Mouse (Mus musculus) spleen, adult 2 months (tissue): ENCODE results near the gene Asphd2.
"Not testable (repeated sequence)": the region's sequence is repeated elsewhere in the genome, so short reads cannot be mapped to it uniquely, and the experiment has no call there.

Experiments used
- CTCF ChIP-seq: fragments of 200-500 bp; IDR thresholded peaks from 2 replicates; pipeline ENCODE4 v1.5.1; 2011; ENCODE audit warnings: mild to moderate bottlenecking, inconsistent platforms; ENCODE audit not compliant: insufficient read depth, insufficient read length, insufficient replicate concordance; ENCODE audit errors: extremely low read depth
- POLR2A ChIP-seq: fragments of 200-500 bp; IDR thresholded peaks from 2 replicates; pipeline ENCODE4 v1.6.1; 2011; ENCODE audit warnings: low read depth, low read length, inconsistent platforms

- TF ChIP-seq CTCF, POLR2A: not testable (repeated sequence)
Observed at GRCm38 (mm10) chr5:112412781-112413180, 18.1 kb upstream of the Asphd2 start.
